8 mouse cellular contexts compared by ENCODE assay signal in genomic region chr19:3388629-3389057, GRCm38 (mm10). TPM values are rescaled to one million over a fixed set of nuclear protein-coding genes. Genes with fewer than 3 reads are reported as not detected.
DNase-seq lines count a peak whose midpoint lies in the region; ATAC-seq lines count a peak whose summit lies in the region.

TSS of gene Tesmin (plus strand) at chr19:3388857.

- ATAC-seq in forebrain, embryonic 14.5 days = peak; percentile 87
- ATAC-seq in liver, embryonic 15.5 days (ENCODE audit: insufficient read depth) = peak; percentile 75
- peak; percentile 89 for ATAC-seq in neural tube, embryonic 12.5 days (ENCODE audit: low FRiP score, low read depth)
- peak; percentile 83 for ATAC-seq in stomach, embryonic 16.5 days (ENCODE audit: insufficient read depth, low FRiP score)

- peak within 1 kb of the TSS; percentile 41 for H3K4me3 ChIP-seq in forebrain, embryonic 14.5 days (ENCODE audit: low read depth, low read length)
- H3K4me3 ChIP-seq in liver, embryonic 15.5 days (replicated peaks) = peak within 1 kb of the TSS; percentile 57
- H3K4me3 ChIP-seq in neural tube, embryonic 12.5 days = peak within 1 kb of the TSS; percentile 38
- H3K4me3 ChIP-seq in stomach, embryonic 16.5 days (replicated peaks; ENCODE audit: low read length) = peak within 1 kb of the TSS; percentile 54

- no peaks in the 10 kb centered on the region; the same call in 1 of the 2 replicates for H3K9me3 ChIP-seq in forebrain, embryonic 14.5 days (replicated peaks; ENCODE audit: control insufficient read depth, low read length)
- H3K9me3 ChIP-seq in liver, embryonic 15.5 days (replicated peaks) = no peaks in the 10 kb centered on the region
- peaks cover 5% of the 10 kb centered on the region; the same call in 1 of the 2 replicates for H3K9me3 ChIP-seq in neural tube, embryonic 12.5 days
- H3K9me3 ChIP-seq in stomach, embryonic 16.5 days (replicated peaks; ENCODE audit: control insufficient read depth, low read length) = peaks cover 3% of the 10 kb centered on the region; the same call in 1 of the 2 replicates

- H3K27me3 ChIP-seq in forebrain, embryonic 14.5 days (replicated peaks; ENCODE audit: control insufficient read depth, insufficient read depth, low read length) = no peaks in the 10 kb centered on the region
- no peaks in the 10 kb centered on the region for H3K27me3 ChIP-seq in liver, embryonic 15.5 days
- no peaks in the 10 kb centered on the region; the same call in 1 of the 2 replicates for H3K27me3 ChIP-seq in neural tube, embryonic 12.5 days (replicated peaks)
- no peaks in the 10 kb centered on the region for H3K27me3 ChIP-seq in stomach, embryonic 16.5 days (ENCODE audit: control insufficient read depth, insufficient read depth, low read length)

- DNase-seq in ES-CJ7 (ENCODE audit: low read depth, low spot score) = peak; percentile 95
- DNase-seq in cerebellum, adult 11-12 months = peak; percentile 55
- DNase-seq in forebrain, embryonic 14.5 days (ENCODE audit: low spot score) = peak; percentile 84
- DNase-seq in heart, postnatal 10 days = peak; percentile 89 to 93
- DNase-seq in kidney, postnatal 4 days = peak; percentile 97 to 98

- H3K9ac ChIP-seq in forebrain, embryonic 14.5 days (ENCODE audit: low read length) = peak within 1 kb of the TSS; percentile 58
- H3K9ac ChIP-seq in liver, embryonic 15.5 days = peak within 1 kb of the TSS; percentile 51
- peak within 1 kb of the TSS; percentile 49; the same call in 1 of the 2 replicates for H3K9ac ChIP-seq in neural tube, embryonic 12.5 days
- peak within 1 kb of the TSS; percentile 71 for H3K9ac ChIP-seq in stomach, embryonic 16.5 days (ENCODE audit: low read length)

- H3K27ac ChIP-seq in forebrain, embryonic 14.5 days (ENCODE audit: low read depth, low read length) = no peak within 1 kb of the TSS
- peak within 1 kb of the TSS; percentile 65 for H3K27ac ChIP-seq in liver, embryonic 15.5 days (replicated peaks)
- no peak within 1 kb of the TSS for H3K27ac ChIP-seq in neural tube, embryonic 12.5 days
- no peak within 1 kb of the TSS for H3K27ac ChIP-seq in stomach, embryonic 16.5 days (ENCODE audit: low read length)

- WGBS in forebrain, embryonic 14.5 days = 2% methylated on average over 33 of the region's 33 CpGs
- WGBS in liver, embryonic 15.5 days (ENCODE audit: insufficient replicate concordance) = 2% methylated on average over 33 of the region's 33 CpGs
- 2% methylated on average over 33 of the region's 33 CpGs for WGBS in neural tube, embryonic 12.5 days
- WGBS in stomach, embryonic 16.5 days = 2% methylated on average over 33 of the region's 33 CpGs

- intact Hi-C loops in heart, postnatal 10 days (cut with DNase I) = loop anchor here (1.0 kb wide), 1 partner anchor 63 kb away; no protein-coding TSS in a partner anchor

- peaks cover 4% of the 10 kb centered on the region; the same call in 1 of the 2 replicates for H3K4me1 ChIP-seq in forebrain, embryonic 14.5 days (ENCODE audit: control insufficient read depth, insufficient read depth, low read length)
- peaks cover 32% of the 10 kb centered on the region for H3K4me1 ChIP-seq in liver, embryonic 15.5 days (replicated peaks)
- peaks cover 12% of the 10 kb centered on the region for H3K4me1 ChIP-seq in neural tube, embryonic 12.5 days
- no peaks in the 10 kb centered on the region for H3K4me1 ChIP-seq in stomach, embryonic 16.5 days (ENCODE audit: control insufficient read depth, insufficient read depth, low read length)

- H3K36me3 ChIP-seq in forebrain, embryonic 14.5 days (ENCODE audit: control insufficient read depth, insufficient read depth, low read length) = no peaks in the 10 kb centered on the region
- no peaks in the 10 kb centered on the region; the same call in none of the 2 replicates for H3K36me3 ChIP-seq in liver, embryonic 15.5 days (replicated peaks)
- no peaks in the 10 kb centered on the region; the same call in 1 of the 2 replicates for H3K36me3 ChIP-seq in neural tube, embryonic 12.5 days
- H3K36me3 ChIP-seq in stomach, embryonic 16.5 days (ENCODE audit: control insufficient read depth, insufficient read depth, low read length) = 0 out of 2 replicates have a peak, but pooled peaks cover 5% of the 10 kb centered on the region

- peak within 1 kb of the TSS; percentile 73 for H3K4me2 ChIP-seq in forebrain, embryonic 14.5 days (ENCODE audit: low read length)
- H3K4me2 ChIP-seq in liver, embryonic 15.5 days = peak within 1 kb of the TSS; percentile 93
- peak within 1 kb of the TSS; percentile 88 for H3K4me2 ChIP-seq in neural tube, embryonic 12.5 days (replicated peaks)
- peak within 1 kb of the TSS; percentile 91 for H3K4me2 ChIP-seq in stomach, embryonic 16.5 days (ENCODE audit: low read depth, low read length)

RNA-seq across cellular contexts. Expression of gene Tesmin, which starts in this region (rescaled TPM):
- polyA plus RNA-seq in forebrain, embryonic 14.5 days (2014; fragmentation: Nextera tagmentation; extraction: Ambion mirVana) = 0.16 and 0.42 TPM in 2 replicates
- total RNA-seq in heart, postnatal 10 days (2021) = 1 to 10 TPM; 3.1 to 4.3 TPM
- polyA plus RNA-seq in liver, embryonic 15.5 days (2015; fragmentation: Nextera tagmentation; extraction: Ambion mirVana) = 0.26 and 0.39 TPM in 2 replicates
- 0.26 TPM in 1 of 2 replicates, not detected in the other for polyA plus RNA-seq in neural tube, embryonic 12.5 days (2016; fragmentation: Nextera tagmentation; extraction: Ambion mirVana)
- 0.27 and 0.32 TPM in 2 replicates for polyA plus RNA-seq in stomach, embryonic 16.5 days (2015; fragmentation: Nextera tagmentation; extraction: Ambion mirVana)

Comparison
In these comparisons a context has a peak if more than half of its experiments do, and no peak if none do; other contexts are left out.
1. Peak in DNase-seq, ATAC-seq, H3K4me3 ChIP-seq, H3K9ac ChIP-seq and H3K4me2 ChIP-seq in forebrain, embryonic 14.5 days; RNA of the gene not detected or under 1 TPM.
2. Peak in ATAC-seq, H3K4me3 ChIP-seq, H3K27ac ChIP-seq, H3K9ac ChIP-seq and H3K4me2 ChIP-seq in liver, embryonic 15.5 days; RNA of the gene not detected or under 1 TPM.
3. Peak in ATAC-seq, H3K4me3 ChIP-seq, H3K9ac ChIP-seq and H3K4me2 ChIP-seq in neural tube, embryonic 12.5 days; RNA of the gene not detected or under 1 TPM.
4. Peak in ATAC-seq, H3K4me3 ChIP-seq, H3K9ac ChIP-seq and H3K4me2 ChIP-seq in stomach, embryonic 16.5 days; RNA of the gene not detected or under 1 TPM.